Mouse (Mus musculus): ENCODE data around the gene Vps37d. TPM values are rescaled to one million over a fixed set of nuclear protein-coding genes. Genes with fewer than 3 reads are reported as not detected.
A peak's percentile ranks its signal among the peaks of the same experiment; 100 is the strongest.

Gene Vps37d
- polyA plus RNA-seq, 1 experiment from 2014 or later: 27.2 TPM

DNA sequence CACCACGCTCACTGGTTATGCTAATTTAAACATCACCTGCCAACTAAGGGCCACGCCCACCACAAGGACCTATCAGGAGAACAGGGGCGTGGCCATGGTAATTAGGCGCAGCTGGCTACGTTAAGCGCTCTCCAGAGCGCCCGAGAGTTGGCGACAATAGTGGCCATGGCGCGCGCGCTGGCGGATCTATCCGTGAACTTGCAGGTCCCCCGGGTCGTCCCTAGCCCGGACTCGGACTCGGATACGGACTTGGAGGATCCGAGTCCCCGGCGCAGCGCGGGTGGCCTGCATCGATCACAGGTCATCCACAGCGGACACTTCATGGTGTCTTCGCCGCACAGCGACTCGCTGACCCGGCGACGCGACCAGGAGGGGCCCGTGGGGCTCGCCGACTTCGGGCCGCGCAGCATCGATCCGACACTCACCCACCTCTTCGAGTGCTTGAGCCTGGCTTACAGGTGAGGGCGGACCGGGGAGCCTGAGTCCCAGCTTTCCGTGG lies 28.7 kb upstream of the Vps37d start:
- H3K27me3 ChIP-seq: peaks cover 43% of the 10 kb centered on the region
- under 1% methylated on average over 48 of the region's 48 CpGs for WGBS
- H3K27ac ChIP-seq: no peak overlapping the region
- peak overlapping the region; percentile 53 for H3K4me3 ChIP-seq
- H3K36me3 ChIP-seq: no peaks in the 10 kb centered on the region
- H3K4me2 ChIP-seq (replicated peaks): peak overlapping the region; percentile 95
- ATAC-seq (ENCODE audit: insufficient number of reproducible peaks, insufficient read depth, low FRiP score, low TSS enrichment): peak; percentile 59
- peak overlapping the region; percentile 55; the same call in 1 of the 2 replicates for H3K9ac ChIP-seq
- H3K9me3 ChIP-seq: no peaks in the 10 kb centered on the region
- H3K4me1 ChIP-seq: peaks cover 13% of the 10 kb centered on the region

DNA sequence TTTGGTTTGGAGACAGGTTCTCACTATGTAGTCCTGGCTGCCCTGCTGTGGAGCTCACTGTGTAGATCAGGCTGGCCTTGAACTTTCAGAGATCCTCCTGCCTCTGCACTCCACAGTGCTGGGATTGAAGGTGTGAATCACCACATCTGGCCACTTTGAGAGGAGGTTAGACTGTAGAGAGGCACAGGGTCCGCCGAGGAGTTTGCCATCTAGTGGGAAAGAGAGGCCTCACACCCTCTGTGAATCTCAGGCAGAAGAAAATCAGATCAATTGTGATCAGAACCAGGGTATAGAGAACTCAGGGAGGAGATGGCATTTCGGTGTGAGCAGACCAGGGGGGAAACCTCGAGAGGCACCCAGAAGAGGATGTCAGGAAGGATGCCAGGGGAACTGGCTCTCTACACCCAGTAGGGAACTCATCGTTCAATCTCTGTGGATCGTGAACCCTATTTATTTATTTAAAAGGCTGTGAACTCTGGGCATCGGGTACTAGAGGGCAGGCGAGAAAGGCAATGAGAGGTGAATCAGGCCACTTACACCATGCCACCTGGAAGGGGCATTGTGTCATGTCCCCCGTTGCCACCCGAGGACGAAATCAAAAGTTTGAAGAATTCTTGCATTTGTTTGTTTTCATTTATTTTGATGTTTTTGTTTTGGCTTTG lies 26.1 kb upstream of the Vps37d start:
- H3K36me3 ChIP-seq: no peaks in the 10 kb centered on the region
- H3K9ac ChIP-seq: no peak overlapping the region
- H3K9me3 ChIP-seq: no peaks in the 10 kb centered on the region
- no peak overlapping the region for H3K4me3 ChIP-seq
- H3K27ac ChIP-seq: no peak overlapping the region
- 63% methylated on average over 11 of the region's 11 CpGs for WGBS
- ATAC-seq (ENCODE audit: insufficient number of reproducible peaks, insufficient read depth, low FRiP score, low TSS enrichment): no peak
- H3K4me2 ChIP-seq (replicated peaks): no peak overlapping the region
- H3K4me1 ChIP-seq: peaks cover 13% of the 10 kb centered on the region
- H3K27me3 ChIP-seq: peaks cover 39% of the 10 kb centered on the region

DNA sequence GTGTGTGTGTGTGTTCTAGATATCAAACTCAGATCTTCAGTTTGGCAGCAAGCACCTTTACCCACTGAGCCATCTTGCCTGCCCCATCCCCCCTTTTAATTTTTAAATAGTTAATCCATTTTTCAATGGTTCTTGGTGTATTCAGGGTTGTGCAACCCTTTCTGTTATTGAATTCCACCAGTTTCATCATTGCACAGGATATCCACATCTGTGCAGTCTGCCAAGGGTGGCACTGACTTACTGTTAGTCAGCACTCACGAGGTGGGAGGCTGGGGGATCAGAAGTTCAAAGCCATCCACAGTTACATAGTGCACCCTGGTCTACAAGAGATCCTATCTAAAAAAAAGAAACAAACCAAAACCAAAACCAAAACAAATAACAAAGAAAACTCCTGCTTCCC lies 22.9 kb upstream of the Vps37d start:
- Histone ChIP-seq H3K4me3 (no peak overlapping the region), H3K27me3 (peaks cover 11% of the 10 kb centered on the region), H3K9me3 (no peaks in the 10 kb centered on the region), H3K4me2 (replicated peaks) (no peak overlapping the region), H3K9ac (no peak overlapping the region), H3K4me1 (no peaks in the 10 kb centered on the region), H3K27ac (no peak overlapping the region), H3K36me3 (no peaks in the 10 kb centered on the region)
- WGBS: 63% methylated on average over 1 of the region's 1 CpGs
- no peak for ATAC-seq (ENCODE audit: insufficient number of reproducible peaks, insufficient read depth, low FRiP score, low TSS enrichment)

DNA sequence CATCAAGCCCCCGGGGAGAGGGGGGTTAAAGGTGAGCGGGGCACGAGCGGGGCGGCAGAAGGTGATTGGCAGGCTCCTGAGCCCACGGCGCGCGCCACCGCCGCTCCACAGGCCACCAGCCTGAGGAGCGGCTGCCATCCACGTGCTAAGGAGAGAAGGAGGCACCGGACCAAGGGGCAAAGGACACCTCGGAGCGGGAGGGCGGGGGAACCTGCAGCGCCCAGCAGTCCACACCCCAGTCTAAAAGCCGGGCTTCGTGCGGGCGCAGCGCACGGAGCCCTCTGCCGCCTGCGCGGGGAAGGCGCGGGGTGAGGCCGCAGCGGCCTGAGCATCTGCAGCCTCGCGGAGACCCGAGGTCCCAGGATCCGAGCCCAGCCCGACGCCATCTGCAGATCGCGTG lies 11.6 kb upstream of the Vps37d start, which contains the start of gene Mlxipl:
Mlxipl (plus strand) TSS at position 238 of the 400 bp plus-strand sequence.
- Histone ChIP-seq H3K4me1 (0 out of 2 replicates have a peak, but pooled peaks cover 14% of the 10 kb centered on the region), H3K36me3 (no peaks in the 10 kb centered on the region), H3K27me3 (peaks cover 40% of the 10 kb centered on the region), H3K4me2 (replicated peaks) (peak within 1 kb of the TSS; percentile 50), H3K4me3 (peak within 1 kb of the TSS; percentile 26), H3K9ac (peak within 1 kb of the TSS; percentile 29; the same call in 1 of the 2 replicates), H3K9me3 (no peaks in the 10 kb centered on the region), H3K27ac (no peak within 1 kb of the TSS)
- 3% methylated on average over 37 of the region's 39 CpGs for WGBS
- no peak for ATAC-seq (ENCODE audit: insufficient number of reproducible peaks, insufficient read depth, low FRiP score, low TSS enrichment)

DNA sequence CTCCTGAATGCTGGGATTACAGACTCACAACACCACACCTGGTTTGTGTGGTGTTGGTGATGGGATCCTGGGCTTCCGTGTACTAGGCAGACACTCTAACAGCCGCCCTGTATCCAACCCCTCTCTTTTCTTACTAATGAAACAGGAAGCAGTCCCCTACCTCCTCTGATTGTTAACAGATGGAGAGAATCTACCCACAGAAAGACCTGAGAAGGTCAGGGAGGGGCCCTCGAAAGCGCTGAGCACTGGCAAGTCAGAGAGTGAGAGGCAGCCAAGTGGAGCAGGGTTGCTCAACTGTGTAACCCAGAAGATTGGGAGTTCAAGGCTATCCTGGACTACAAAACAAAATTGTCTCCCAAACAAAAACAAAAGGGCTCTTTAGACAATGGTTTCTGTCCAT lies 8.8 kb upstream of the Vps37d start:
- 21% methylated on average over 4 of the region's 4 CpGs for WGBS
- Histone ChIP-seq H3K27me3 (peaks cover 30% of the 10 kb centered on the region), H3K4me2 (replicated peaks) (no peak overlapping the region), H3K27ac (no peak overlapping the region), H3K9me3 (no peaks in the 10 kb centered on the region), H3K36me3 (no peaks in the 10 kb centered on the region), H3K4me3 (no peak overlapping the region), H3K9ac (no peak overlapping the region), H3K4me1 (0 out of 2 replicates have a peak, but pooled peaks cover 14% of the 10 kb centered on the region)
- ATAC-seq (ENCODE audit: insufficient number of reproducible peaks, insufficient read depth, low FRiP score, low TSS enrichment): no peak

DNA sequence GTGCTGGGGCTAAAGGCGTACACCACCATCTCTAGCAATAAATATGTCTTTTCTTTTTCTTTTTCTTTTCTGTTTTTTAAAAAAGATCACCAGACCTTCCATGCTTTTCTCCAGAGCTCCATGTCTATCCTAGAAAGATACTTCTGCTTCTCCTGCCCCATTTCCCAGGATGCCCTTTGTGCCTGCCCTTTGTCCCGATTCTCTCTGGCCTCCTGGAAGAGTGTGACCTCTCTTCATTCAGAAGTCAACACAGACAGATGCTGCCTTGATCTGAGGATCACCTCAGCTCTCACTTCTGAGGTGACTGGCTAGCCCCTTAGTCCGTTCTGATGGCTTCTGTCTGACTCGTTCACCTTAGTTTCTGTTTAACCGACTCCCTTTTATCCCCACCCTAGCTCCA lies 2.5 kb upstream of the Vps37d start:
- Histone ChIP-seq H3K9me3 (no peaks in the 10 kb centered on the region), H3K4me2 (replicated peaks) (no peak overlapping the region), H3K36me3 (peaks cover 4% of the 10 kb centered on the region; the same call in 1 of the 2 replicates), H3K4me1 (peaks cover 12% of the 10 kb centered on the region), H3K27me3 (no peaks in the 10 kb centered on the region), H3K9ac (no peak overlapping the region), H3K4me3 (no peak overlapping the region), H3K27ac (no peak overlapping the region)
- ATAC-seq (ENCODE audit: insufficient number of reproducible peaks, insufficient read depth, low FRiP score, low TSS enrichment): no peak
- 88% methylated on average over 5 of the region's 5 CpGs for WGBS

DNA sequence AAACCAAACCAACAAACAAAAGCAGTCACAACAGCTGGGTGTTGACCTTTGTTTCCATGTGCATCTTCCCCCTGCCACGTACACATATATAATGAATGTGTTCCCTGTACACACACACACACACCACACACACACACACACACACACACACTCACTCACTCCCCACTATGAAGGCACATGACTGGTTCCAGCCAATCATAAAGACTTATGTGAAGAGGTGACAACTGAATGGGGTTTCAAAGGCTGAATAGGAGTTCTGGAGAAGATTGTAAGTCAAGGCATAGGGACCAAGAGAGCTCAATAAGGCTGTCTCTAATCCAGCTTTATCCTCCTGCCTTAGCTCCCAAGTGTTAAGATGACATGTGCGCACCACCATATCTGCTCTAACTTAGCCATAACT lies 1.5 kb upstream of the Vps37d start:
- H3K9me3 ChIP-seq: no peaks in the 10 kb centered on the region
- H3K4me1 ChIP-seq: peaks cover 12% of the 10 kb centered on the region
- ATAC-seq (ENCODE audit: insufficient number of reproducible peaks, insufficient read depth, low FRiP score, low TSS enrichment): no peak
- WGBS: 89% methylated on average over 2 of the region's 2 CpGs
- H3K36me3 ChIP-seq: peaks cover 7% of the 10 kb centered on the region; the same call in 1 of the 2 replicates
- H3K4me3 ChIP-seq: no peak overlapping the region
- H3K27ac ChIP-seq: no peak overlapping the region
- H3K9ac ChIP-seq: no peak overlapping the region
- no peaks in the 10 kb centered on the region for H3K27me3 ChIP-seq
- H3K4me2 ChIP-seq (replicated peaks): no peak overlapping the region

DNA sequence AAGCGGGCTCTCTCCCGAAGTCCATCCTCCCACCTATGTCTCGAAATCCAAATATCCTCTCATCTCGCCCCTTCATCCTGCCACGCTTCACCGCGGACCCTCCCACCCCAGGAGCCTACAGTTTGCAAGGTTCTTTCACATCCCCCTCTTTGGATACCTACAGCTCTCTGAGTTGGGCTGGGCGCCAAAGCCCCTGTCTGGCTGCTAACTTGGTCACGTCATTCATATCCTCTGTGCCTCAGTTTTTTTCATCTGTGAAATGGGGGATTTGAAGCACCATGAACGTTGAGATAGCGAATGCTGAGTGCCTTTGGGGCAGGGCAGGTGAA lies 380 bp upstream of the Vps37d start:
- Histone ChIP-seq H3K4me1 (peaks cover 20% of the 10 kb centered on the region), H3K9me3 (no peaks in the 10 kb centered on the region), H3K27ac (no peak overlapping the region), H3K4me3 (peak overlapping the region; percentile 96), H3K36me3 (peaks cover 18% of the 10 kb centered on the region; the same call in 1 of the 2 replicates), H3K27me3 (no peaks in the 10 kb centered on the region), H3K9ac (no peak overlapping the region), H3K4me2 (replicated peaks) (peak overlapping the region; percentile 53)
- no peak for ATAC-seq (ENCODE audit: insufficient number of reproducible peaks, insufficient read depth, low FRiP score, low TSS enrichment)
- WGBS: 2% methylated on average over 11 of the region's 11 CpGs

DNA sequence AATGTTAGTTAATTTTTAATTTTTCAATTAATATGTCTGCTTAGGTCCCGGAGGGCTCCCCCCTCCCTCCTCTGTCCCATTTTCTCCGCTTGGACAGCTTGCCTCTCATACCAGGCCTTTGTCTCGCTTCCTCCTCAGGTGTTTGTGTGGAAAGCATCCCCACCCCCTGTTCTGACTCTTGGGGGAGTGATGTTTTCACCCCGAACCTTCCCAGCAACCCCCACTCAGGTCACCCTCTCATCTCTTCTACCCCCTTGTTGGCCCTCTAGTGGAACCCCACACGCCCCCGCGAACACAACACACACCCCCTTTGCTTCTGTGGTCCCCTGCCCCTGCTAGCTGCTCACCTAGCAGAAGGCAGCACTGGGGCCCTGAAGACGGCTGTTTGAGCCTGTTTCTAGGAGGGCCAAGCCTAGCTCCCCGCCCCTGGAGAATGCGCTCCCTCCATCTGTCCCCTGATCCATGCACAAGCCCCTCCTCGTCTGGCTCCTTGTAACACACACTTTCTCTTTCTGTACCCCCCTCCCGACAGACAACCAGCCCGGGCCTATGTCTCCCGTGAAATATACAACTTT lies 1.0 kb downstream of the Vps37d start:
- Histone ChIP-seq H3K27me3 (no peaks in the 10 kb centered on the region), H3K9ac (peak overlapping the region; percentile 99), H3K27ac (peak overlapping the region; percentile 90), H3K9me3 (no peaks in the 10 kb centered on the region), H3K36me3 (peaks cover 31% of the 10 kb centered on the region), H3K4me3 (peak overlapping the region; percentile 96), H3K4me1 (peaks cover 26% of the 10 kb centered on the region), H3K4me2 (replicated peaks) (peak overlapping the region; percentile 53)
- 18% methylated on average over 14 of the region's 14 CpGs for WGBS
- peak; percentile 64; the same call in 1 of the 2 replicates for ATAC-seq (ENCODE audit: insufficient number of reproducible peaks, insufficient read depth, low FRiP score, low TSS enrichment)

DNA sequence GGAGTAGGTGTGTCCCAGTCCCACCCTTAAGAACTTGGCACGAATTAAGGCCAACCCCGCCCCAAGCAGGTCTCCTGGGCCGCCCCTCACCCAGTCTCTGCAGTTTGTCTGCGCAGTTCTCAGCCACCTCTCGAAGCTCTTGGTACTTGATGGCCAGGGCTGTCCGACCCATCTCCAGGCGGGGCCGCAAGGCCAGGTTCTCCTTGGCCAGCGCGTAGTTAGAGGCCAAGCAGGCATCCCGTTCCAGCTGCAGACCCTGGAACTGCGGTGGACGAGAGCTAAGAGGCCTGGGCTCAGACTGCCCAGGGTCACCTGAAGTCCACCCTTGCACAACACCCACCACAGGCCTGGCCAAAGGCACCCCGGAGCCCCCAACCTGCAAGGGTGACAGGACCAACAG lies 1.7 kb downstream of the Vps37d start:
- H3K4me2 ChIP-seq (replicated peaks): peak overlapping the region; percentile 53
- no peak overlapping the region for H3K27ac ChIP-seq
- H3K36me3 ChIP-seq: peaks cover 31% of the 10 kb centered on the region
- no peaks in the 10 kb centered on the region for H3K9me3 ChIP-seq
- WGBS: 85% methylated on average over 14 of the region's 14 CpGs
- no peaks in the 10 kb centered on the region for H3K27me3 ChIP-seq
- H3K4me1 ChIP-seq: peaks cover 26% of the 10 kb centered on the region
- H3K4me3 ChIP-seq: peak overlapping the region; percentile 96
- ATAC-seq (ENCODE audit: insufficient number of reproducible peaks, insufficient read depth, low FRiP score, low TSS enrichment): no peak
- H3K9ac ChIP-seq: peak overlapping the region; percentile 99; the same call in 1 of the 2 replicates

DNA sequence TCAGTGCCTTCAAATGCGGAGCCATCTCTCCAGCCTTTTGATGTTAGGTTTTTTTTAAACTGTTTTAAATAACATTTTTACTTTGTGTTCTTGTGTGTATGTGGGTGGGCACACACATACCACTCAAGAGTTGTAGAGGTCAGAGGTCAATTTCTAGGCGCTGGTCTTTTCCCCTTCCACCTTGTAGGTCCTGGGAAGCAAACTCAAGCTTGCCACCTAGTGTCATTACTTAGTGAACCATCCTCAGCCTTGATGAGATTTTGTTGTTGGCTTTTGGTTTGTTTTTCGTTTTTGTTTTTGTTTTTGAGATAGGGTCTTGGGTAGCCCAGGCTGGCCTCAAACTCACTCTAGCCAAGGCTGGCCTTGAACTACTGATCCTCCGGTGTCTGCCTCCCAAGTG lies 2.4 kb downstream of the Vps37d start:
- H3K4me3 ChIP-seq: no peak overlapping the region
- no peak for ATAC-seq (ENCODE audit: insufficient number of reproducible peaks, insufficient read depth, low FRiP score, low TSS enrichment)

More for the DNA sequence above, 2.4 kb downstream of the Vps37d start:
- H3K27me3 ChIP-seq: no peaks in the 10 kb centered on the region
- no peaks in the 10 kb centered on the region for H3K9me3 ChIP-seq
- no peak overlapping the region for H3K27ac ChIP-seq
- no peak overlapping the region for H3K4me2 ChIP-seq (replicated peaks)
- WGBS: 66% methylated on average over 4 of the region's 4 CpGs
- H3K4me1 ChIP-seq: peaks cover 26% of the 10 kb centered on the region
- peaks cover 31% of the 10 kb centered on the region for H3K36me3 ChIP-seq
- H3K9ac ChIP-seq: no peak overlapping the region

All from embryonic facial prominence, embryonic 12.5 days (tissue).